Mouse (Mus musculus): Measurements from ENCODE around the gene Osbpl9.

Osbpl9 gene

DNA sequence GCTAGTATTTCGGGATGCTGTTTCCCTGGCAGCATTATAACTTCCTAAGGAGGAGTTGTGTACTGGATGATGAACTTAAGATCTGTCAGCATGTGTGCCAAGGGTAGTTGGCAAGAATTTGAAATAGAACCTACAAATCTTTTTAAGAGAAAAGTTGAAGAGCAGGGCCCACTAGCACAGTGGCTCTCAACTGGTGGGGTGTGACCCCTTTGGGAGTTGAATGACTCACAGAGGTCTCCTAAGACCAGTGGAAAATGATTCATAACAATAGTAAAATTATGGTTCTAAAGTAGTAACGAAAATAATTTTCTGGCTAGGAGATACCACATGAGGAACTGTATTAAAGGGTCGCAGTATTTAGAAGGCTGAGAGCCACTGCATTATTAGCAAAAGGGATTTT lies 67.1 kb downstream of the Osbpl9 start:
- no peak for DNase-seq (ENCODE audit: low spot score in 2 of 2)

DNA sequence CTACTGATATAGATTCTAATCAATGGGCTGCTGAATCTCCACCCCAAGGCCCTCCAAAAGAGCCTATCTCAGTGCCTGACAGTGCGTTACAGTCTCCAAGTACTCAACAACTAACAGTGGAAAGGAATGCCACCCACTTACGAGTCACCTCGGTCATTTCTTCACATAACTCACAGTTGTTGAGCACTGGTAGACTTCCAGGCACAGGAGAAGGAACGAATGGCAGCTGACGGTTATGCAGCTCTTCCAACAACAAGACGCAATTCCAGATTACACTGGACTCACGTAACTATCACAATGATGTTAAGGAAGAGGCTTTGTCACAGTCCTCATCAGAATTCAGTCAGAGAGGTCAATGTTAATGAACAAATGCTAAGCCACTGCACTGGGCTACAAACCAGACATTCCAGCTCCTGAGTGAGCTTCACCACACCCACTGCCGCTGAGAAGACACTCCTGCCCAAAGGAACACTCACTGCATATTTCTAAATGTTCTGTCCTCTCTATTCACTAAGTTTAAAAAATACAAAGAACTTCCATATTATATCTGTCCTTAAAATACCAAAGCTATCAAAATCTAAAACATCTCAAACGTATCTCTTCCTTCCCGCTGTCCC lies 70.7 kb downstream of the Osbpl9 start:
- DNase-seq (ENCODE audit: low spot score in 2 of 2): no peak

DNA sequence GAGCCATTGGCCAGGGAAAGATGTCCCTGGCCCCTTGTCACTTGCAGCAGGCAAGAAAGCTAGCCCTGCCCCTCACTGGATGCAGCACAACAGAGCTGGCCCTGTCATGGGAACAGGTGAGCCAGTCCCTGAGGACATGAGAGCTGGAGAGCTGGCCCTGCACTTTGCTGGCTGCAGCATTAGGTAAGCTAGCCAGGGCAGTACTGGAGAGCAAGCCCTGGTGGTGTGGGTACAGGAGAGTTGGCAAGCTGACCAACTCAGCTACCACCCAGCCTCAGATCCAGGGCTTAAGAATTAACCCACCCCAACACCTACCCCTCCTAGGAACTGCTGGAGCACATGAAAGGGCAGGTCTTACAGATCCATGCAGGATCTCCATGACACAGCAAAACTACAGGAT lies 73.1 kb downstream of the Osbpl9 start:
- no peak for DNase-seq (ENCODE audit: low spot score in 2 of 2)

DNA sequence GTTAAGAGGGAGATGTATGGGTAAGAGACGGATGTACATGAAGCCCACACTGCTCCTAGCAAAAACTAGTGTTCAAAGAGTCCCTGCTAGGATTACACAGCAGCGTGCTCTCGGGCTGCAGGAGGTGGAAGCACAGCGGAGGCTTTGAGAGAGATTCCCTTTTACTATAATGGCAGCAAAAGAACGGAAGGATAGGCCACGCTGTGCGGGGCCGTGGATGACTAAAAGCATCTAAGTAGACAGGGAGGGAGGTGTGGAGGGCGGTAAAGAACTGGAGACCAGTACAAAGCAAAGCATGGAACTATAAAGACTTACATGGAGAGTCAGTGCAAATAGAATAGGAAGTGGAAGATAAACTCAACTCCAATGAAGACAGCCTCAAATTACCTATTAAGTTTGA lies 74.1 kb downstream of the Osbpl9 start:
- DNase-seq (ENCODE audit: low spot score in 2 of 2): no peak

DNA sequence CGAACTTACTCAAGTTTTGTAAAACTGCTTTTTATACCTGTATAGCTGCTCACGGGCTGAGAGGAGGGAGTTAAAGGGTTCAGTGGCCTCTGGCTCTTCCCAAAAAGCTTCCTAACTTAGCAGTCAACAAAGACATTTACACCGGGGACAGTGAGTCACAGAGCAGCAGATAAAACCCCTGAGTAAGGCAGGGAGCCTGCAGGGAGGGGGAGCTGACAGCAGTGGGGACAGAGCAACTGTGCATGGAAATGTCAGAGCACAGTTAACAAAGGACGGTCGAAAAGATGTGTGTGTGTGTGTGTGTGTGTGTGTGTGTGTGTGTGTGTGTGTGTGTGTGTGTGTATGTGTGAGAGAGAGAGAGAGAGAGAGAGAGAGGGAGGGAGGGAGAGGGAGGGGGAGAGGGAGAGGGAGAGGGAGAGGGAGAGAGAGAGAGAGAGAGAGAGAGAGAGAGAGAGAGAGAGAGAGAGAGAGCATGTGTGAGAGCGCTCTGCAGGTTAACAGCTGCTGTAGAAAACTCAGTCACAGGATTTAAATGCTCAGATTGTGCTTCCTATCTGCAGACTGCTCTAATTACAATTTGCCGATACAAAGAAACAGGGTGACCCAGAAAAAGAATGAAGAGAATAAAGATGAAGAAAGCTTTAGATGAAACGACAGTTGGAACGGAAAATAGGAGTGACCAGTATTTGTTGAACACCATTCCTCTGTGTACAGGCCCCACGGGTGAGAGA lies 75.1 kb downstream of the Osbpl9 start:
- DNase-seq (ENCODE audit: low spot score in 2 of 2): no peak

DNA sequence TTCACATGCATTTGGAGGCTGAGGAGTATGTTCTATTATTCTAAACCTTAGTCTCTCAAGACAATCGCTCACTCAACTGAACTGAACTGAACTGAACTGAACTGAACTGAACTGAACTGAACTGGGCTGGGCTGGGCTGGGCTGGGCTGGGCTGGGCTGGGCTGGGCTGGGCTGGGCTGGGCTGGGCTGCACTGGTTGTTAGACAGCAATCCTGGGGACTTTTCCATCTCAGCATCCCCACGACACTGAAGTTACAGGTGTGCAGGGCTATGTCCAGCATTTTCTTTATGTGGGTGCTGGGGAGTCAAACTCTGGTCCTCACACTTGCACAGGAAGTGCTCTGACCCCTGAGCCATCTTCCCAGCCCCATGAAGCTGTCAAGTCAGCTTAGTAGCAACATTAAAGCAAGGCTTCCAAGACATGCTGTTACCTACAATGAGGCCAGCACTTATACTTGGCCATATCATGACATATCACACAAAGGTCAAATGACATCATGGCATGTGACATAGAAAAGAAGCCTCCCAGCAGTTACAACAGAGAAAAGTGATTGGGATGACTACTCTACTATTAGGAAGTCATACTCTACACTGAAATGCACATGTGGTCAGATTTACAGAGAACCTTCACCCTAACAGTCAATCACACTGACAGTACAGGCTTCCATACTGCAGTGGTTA lies 76.2 kb downstream of the Osbpl9 start:
- no peak for DNase-seq (ENCODE audit: low spot score in 2 of 2)

DNA sequence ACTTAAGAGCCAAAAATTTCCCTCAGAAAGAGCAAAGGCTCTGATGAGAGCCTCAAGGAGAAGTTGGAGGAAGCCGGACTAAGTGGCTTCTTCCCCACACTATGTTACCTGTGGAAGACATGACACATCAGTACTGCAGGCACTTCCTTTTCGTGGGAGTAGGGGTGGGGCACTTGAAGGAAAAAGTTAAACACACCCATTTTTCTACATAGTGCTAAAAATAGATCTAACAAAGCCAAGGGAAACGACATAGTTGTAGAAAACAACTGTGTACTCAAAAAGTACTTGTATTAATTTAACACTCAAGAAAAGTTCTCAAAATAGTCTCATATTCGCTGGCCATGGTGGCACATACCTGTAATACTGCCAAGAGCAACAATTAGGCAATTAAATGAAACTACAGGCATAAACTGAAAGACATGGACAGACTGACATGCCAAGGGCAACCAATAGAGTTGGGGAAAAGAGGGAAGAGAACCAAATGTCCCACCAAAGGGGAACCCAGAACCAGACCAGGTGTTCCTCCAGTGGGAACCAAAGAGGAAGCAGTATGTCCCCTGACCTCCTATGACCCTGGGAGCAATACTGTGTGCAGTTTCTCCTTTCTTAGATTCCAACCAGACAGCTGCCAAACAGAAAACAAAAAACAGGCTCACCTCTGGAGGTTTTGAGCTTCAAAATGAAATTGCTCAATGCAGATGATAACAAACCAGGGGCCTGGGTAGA lies 79.1 kb downstream of the Osbpl9 start:
- DNase-seq (ENCODE audit: low spot score in 2 of 2): no peak

DNA sequence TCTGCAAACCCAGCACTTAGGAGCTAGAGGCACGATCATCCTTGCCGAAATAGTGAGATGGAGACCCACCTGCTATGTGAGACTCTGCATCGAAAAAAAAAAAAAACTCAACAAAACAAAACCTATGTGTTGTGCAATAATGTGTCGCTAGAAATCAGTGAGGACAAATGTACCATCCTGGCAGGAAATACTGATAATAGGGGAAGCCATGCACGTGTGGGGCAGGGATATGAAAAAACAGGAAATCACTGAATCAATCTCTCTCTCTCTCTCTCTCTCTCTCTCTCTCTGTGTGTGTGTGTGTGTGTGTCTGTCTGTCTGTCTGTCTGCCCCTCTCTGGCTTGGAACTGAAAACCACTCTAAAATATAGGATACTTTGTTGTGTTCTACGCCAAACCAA lies 81.3 kb downstream of the Osbpl9 start:
- DNase-seq (ENCODE audit: low spot score in 2 of 2): no peak

DNA sequence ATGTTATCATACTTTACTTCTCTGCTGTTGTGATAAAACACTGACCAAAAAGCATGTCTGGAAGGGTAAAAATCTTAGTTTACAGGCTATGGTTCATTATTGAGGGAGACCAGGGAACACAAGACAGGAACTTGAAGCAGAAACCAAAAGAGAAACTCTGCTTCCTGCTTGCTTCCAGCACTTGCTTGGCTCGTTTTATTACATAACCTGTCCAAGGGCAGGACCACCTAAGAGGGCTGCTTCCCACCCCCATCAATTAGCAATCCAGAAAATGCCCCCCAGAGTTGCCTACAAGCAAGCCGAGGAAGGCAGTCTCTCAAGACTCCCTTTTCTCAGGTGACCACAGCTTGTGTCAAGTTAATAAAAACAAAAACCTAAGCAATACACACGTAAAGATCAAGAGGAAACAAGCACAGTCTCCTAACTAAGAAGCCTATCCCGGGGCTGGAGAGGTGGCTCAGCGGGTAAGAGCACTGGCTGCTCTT lies 82.4 kb downstream of the Osbpl9 start:
- no peak for DNase-seq (ENCODE audit: low spot score in 2 of 2)

DNA sequence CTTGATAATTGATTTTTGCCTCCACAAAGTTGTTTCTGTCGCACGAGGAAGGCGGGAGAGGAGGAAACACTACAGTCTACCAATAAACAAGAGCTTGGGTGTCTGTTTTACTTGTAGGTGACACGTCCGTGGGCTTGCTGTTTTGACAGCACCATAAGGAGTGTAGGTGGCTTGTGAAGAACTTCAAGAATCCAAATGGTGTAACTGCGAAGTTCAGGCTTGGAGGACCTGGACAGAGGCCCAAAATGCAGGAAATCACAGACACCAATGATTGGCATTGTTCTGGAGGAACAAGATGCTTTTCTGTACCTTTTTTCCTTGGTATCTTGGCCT lies 83.8 kb downstream of the Osbpl9 start:
- peak; percentile 59 to 75 for DNase-seq (ENCODE audit: low spot score in 2 of 2)

DNA sequence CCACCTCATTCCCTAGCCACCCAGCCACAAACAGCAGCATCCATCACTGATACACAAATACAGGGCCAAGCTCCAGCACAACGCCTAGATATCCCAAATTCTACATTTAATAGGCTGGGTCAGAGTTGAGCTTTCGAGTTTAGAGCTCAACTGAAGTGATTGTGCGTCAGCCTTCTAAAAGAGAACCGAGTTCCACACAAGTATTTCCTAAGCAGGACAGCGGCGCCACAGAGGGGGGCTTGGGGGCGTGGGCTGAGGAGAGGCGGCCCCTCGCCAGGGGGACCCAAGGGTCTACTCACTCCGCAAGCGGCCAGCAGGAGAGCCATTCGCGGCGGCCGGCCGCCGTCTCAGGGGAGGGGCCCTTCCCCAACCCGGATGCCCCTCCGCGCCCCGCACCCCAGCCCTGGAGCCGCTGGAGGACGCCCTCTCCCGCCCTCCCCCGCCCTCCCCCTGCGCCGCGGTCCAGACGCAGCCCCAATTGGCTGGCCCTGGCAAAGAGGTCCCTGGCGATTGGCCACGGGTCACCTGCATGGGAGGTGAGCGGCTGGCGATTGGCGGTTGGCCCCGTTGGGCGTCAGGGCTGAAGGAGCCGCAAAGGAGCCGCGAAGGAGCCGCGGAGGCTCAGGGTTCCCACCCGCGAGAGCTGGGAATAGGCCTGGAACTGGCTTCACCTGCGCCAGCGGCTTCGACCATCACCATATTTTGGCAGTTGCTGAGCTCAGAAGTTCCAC lies 84.3 kb downstream of the Osbpl9 start:
- DNase-seq (ENCODE audit: low spot score in 2 of 2): peak; percentile 91 to 92

DNA sequence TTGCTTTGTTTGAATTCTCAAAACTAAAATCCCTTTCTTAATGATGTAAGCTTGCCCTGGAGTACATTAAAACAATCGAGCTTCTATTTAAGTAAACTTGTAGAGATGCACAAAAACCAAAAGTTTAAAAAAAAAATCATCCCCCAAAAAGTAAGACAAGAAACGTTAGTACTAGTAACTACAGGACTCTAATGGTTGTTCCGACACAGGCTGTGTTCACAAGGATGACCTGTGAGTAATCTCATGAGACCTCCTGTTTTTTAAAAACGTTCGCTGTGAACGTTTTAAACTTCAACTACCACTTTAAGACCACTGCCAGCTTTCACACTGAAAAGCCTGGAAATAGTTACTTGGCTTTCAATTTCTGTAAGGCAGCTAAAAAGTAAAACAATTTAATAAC lies 85.1 kb downstream of the Osbpl9 start:
- no peak for DNase-seq (ENCODE audit: low spot score in 2 of 2)

DNA sequence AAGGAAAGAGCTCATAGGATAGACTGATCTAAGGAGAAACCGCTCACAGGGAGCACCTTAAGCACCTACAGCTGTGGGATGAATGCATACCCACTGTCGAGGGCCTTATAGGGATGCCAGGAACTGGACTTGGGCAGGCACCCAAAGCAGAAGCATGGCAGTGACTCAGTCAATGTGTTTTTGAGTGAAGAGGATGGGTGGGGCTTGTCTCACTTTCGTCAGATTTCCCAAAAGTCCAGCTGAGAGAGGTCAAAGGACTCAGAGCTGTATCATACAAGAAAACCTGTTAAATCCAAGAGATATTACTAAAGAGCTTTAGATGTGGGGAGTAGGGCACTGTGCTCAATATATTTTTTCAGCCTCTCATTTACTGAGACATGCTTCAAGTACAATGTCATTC lies 85.6 kb downstream of the Osbpl9 start:
- DNase-seq (ENCODE audit: low spot score in 2 of 2): no peak

DNA sequence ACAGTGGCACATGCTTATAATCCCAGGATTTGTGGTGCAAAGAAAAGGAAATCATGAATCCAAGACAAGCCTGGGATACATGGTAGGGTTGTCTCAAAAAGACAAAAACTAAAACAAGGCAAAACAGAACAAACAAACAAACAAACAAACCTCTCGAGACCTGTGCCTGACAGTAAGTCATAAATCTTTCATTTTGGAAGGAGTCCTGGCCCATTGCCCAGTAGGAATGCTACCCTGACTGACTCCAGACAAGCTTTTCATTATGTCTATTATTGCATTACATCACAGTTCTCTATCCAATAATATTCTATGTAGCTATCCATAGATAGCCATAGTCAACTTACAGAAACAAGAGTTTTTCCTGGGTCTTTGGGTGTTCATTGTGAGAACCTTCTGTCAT lies 86.3 kb downstream of the Osbpl9 start:
- no peak for DNase-seq (ENCODE audit: low spot score in 2 of 2)

DNA sequence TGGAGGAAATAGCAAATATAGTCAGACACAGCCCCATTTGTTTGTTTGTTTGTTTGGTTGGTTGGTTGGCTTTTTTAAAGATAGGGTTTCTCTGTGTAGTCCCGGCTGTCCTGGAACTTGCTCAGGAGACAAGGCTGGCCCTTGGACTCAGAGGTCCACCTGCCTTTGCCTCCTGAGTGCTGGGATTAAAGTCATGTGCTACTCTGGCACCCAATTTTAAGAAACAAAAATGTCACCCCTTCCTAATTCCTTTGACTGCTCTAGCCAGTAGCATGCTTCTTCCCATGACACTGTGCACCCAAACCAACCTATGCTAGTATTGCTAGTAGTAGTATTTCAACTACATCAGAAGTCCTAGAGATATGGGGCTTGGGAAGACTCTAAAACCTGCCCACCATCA lies 87.8 kb downstream of the Osbpl9 start:
- DNase-seq (ENCODE audit: low spot score in 2 of 2): no peak

DNA sequence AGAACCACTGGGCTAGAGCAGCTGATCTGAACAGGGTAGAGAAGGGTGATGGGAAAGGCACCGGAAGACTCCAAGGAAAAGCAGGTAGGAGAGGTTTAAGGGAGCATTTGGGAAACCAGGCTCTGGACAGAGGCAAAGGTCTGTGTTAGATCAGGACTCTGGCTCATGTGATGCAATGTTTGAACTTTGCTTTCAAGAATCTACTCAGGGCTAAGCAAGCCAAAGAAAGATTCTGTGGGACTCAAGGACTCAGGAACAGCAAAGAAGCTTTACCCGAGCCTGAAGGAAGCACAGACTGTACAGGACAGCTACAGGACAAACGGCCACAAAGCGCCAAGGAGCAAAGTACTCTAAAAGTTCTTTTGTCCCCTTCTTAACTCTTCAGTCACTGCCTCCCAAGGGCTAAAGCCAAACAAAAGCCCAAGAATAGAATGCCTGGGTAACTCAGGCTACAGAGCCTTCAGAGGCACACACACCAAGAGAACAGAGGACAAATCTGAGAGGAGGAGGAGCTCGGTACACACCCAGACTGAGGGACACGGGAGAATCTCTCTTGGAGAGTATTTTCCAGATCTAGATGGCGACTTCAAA lies 89.1 kb downstream of the Osbpl9 start:
- no peak for DNase-seq (ENCODE audit: low spot score in 2 of 2)

DNA sequence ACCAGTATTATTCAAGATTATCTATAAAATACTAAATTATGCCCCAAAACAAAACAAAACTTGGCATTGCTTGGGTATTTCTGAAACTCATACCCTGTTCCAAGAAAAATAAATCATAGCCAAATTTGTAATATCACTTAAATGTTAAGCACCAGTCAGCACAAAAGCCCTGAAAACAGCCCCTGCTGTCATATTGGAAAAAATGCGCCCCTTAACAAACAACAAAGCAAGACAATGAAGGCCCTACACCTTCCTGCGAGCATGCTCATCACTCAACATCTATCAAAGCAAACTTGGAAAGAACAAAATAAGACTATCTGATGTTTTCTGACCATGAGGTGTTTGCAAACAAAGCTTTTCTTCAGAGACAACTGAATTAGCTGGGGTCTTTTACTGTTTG lies 91.1 kb downstream of the Osbpl9 start:
- DNase-seq (ENCODE audit: low spot score in 2 of 2): no peak

DNA sequence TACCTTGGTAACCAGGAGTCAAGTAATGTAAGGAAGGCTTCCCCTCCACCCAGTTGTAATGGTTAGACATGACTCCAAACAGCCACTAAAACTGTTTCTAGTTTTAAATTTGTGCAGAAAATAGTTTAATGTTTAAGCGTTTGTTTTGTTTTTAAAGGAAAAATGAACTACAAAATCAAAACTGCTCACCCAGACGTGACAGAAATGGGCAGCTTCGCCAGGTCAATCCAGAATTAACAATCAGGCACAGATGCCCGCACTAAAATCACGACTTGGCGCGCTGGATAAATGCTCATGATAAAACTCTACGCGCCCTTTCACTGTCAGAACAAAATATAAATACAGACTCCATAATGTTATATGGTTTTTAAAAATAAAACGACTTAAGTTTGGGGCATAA lies 92.4 kb downstream of the Osbpl9 start:
- no peak for DNase-seq (ENCODE audit: low spot score in 2 of 2)

DNA sequence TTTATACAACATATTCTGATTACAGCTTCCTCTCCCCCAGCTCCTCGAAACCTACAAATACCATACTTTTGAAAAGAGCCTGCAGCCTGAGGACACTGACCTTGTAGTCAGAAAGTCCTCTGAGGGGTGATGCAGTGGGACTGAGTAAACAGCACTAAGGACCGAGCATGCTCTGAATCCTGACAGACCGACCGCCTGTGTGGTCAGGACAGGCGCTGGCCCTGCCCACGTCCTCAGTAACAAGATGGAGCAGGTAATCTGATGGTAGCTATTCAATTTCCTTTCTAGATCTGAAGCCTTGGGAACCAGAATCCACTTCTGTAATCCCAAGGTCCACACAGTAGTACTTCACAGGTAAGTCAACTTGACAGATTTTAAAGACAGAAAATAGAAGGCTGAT lies 93.1 kb downstream of the Osbpl9 start:
- no peak for DNase-seq (ENCODE audit: low spot score in 2 of 2)

DNA sequence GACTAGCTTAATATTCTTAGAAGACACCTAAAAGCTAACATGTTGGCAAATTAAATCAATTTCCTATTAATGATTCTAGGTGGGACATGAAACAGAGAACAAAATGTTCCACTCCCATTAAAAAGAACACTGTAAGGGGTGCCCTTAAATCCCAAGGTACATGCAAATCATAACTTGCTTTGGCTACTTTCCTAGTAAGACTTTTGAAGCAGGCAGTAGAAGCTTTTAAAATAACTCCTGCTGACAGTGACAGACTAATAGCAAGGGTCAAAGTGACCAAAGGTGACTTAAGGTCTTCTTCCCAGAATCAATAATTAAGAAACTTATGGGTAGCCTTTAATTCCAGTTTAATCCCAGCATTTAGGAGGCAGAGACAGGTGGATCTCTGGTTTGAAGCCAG lies 95.5 kb downstream of the Osbpl9 start:
- no peak for DNase-seq (ENCODE audit: low spot score in 2 of 2)

DNA sequence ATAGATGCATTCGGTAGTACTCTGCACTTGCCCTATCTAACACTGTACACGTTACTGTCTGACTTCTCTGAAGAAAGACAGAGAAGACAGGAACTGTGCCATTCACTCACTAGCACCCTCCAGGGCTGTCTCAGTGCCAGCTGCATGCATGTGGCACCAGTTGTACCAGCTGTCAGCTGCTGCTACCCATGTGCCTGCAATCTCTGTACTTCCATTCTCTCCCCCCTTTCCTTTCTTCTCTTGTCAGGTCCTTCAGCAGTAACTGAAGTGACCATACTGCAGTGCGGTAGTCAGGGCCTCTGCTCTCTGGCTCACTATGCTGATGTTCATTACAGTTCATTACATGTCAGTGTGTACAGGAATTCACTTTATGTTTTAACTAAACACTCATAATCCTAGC lies 96.0 kb downstream of the Osbpl9 start:
- DNase-seq (ENCODE audit: low spot score in 2 of 2): no peak

DNA sequence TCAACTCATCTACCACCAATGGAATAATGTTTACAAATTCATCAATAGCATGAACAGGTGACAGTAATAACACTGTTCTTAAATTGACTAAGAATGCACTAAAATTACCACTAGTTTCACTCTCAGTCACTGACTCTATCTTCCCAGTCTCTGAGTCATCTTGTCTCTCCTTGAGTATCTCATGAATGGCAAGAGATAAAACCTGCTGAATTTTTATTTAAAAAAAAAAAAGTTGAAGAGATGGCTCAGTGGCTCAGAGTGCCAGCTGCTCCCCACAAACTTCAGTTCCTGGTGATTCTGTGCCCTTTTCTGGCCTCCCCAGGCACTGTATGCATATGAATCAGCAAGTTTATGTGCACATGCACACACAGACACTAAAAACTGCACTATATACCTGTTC lies 96.8 kb downstream of the Osbpl9 start:
- DNase-seq (ENCODE audit: low spot score in 2 of 2): no peak

Measured in right cerebral cortex, postnatal 10 days (tissue).